In the genomic region with DNA sequence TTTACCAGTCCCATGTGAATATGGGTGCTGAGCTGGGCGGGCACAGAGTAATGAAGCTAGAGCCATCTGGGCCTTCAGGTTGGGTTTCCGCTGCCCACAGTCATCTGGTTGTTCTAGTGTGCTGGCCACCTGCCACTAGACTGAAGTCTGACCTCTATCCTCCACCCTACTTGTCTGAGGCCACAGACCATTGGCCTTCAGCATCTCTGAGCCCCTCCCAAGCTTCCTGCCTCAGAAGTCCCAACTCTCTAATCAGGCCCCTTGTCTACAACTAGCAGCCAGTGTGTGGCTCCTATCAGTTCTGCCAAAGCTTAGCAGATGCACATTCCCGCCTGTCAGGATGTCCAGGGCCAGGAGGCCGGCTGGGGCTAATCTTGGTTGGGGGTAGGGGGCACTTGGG, we compare ENCODE assay signal across 9 mouse cellular contexts.
DNase-seq lines count a peak whose midpoint lies in the region; ATAC-seq and TF ChIP-seq lines count a peak whose summit lies in the region.
"Had no signal": no experiment of that assay in that cellular context is flagged by ENCODE, and none has a peak within 500 bp of the region (broad histone marks: within the 10 kb centered on the region; RNA-seq: fewer than 3 reads in every experiment).

No protein-coding gene starts in this region.

- ATAC-seq in heart, embryonic 11.5 days (replicated peaks; ENCODE audit: insufficient number of reproducible peaks, low FRiP score, low TSS enrichment), result peak; percentile 72

- no peak overlapping the region for H3K9ac ChIP-seq in heart, embryonic 11.5 days (ENCODE audit: low read depth, low read length)
- H3K9ac ChIP-seq in liver, adult 2 months (ENCODE audit: low read depth, low read length), result no peak overlapping the region

- DNase-seq in kidney, adult 2 months, result peak; percentile 76
- no peak for DNase-seq in kidney, postnatal 4 days
- DNase-seq in MN1 (ENCODE audit: low spot score), result peak; percentile 62
- DNase-seq in liver, adult 2 months (ENCODE audit: extremely low read depth, low read depth, low spot score), result no peak
- no peak for DNase-seq in left cerebral cortex, postnatal 36 days (ENCODE audit: low spot score in 2 of 2)
- DNase-seq in thymus, postnatal 4 days, result no peak
- no peak for DNase-seq in Muller cell, postnatal 12 days (ENCODE audit: inconsistent ontology term)
- DNase-seq: embryo, embryonic 11 days had no signal

- 51% methylated on average over 4 of the region's 4 CpGs for WGBS in kidney, adult 2 months
- 19% methylated on average over 4 of the region's 4 CpGs for WGBS in heart, embryonic 11.5 days (ENCODE audit: insufficient replicate concordance)
- WGBS in liver, adult 2 months, result 57% methylated on average over 4 of the region's 4 CpGs

- peaks cover 52% of the 10 kb centered on the region for H3K4me1 ChIP-seq in kidney, adult 2 months (ENCODE audit: control insufficient read depth, insufficient read depth, low read length)
- H3K4me1 ChIP-seq in heart, embryonic 11.5 days (ENCODE audit: control insufficient read depth, insufficient read depth, low read length), result peaks cover 78% of the 10 kb centered on the region
- peaks cover 58% of the 10 kb centered on the region for H3K4me1 ChIP-seq in liver, adult 2 months (ENCODE audit: control insufficient read depth, insufficient read depth, low read length)

- H3K27ac ChIP-seq in kidney, adult 2 months (ENCODE audit: insufficient read depth, low read depth, low read length), result peak overlapping the region; percentile 61
- H3K27ac ChIP-seq in heart, embryonic 11.5 days (ENCODE audit: low read depth, low read length), result peak overlapping the region; percentile 87
- peak overlapping the region; percentile 22 for H3K27ac ChIP-seq in liver, adult 2 months (replicated peaks; ENCODE audit: insufficient read depth, low read depth, low read length)

- peak overlapping the region; percentile 29 for H3K4me2 ChIP-seq in heart, embryonic 11.5 days

- intact Hi-C loops in left cerebral cortex, postnatal 36 days (cut with DNase I), result no loop called here

- no peak for TF ChIP-seq POLR2A in kidney, adult 2 months (IDR thresholded peaks at IDR 0.05; ENCODE audit: low read depth, low read length)
- no peak for TF ChIP-seq POLR2A in liver, adult 2 months (IDR thresholded peaks at IDR 0.05; ENCODE audit: extremely low read depth, insufficient read depth, low read length)

- H3K36me3 ChIP-seq in kidney, adult 2 months (ENCODE audit: control insufficient read depth, insufficient read depth, low read length), result no peaks in the 10 kb centered on the region
- no peaks in the 10 kb centered on the region for H3K36me3 ChIP-seq in heart, embryonic 11.5 days (ENCODE audit: control insufficient read depth, insufficient read depth, low read length)
- no peaks in the 10 kb centered on the region for H3K36me3 ChIP-seq in liver, adult 2 months (ENCODE audit: control insufficient read depth, insufficient read depth, low read length)

- H3K27me3 ChIP-seq in kidney, adult 2 months (replicated peaks; ENCODE audit: control insufficient read depth, insufficient read depth, low read length), result no peaks in the 10 kb centered on the region
- no peaks in the 10 kb centered on the region for H3K27me3 ChIP-seq in heart, embryonic 11.5 days (ENCODE audit: control insufficient read depth, insufficient read depth, low read length)
- H3K27me3 ChIP-seq in liver, adult 2 months (ENCODE audit: control insufficient read depth, insufficient read depth, low read length), result no peaks in the 10 kb centered on the region

- H3K9me3 ChIP-seq in heart, embryonic 11.5 days (replicated peaks; ENCODE audit: control insufficient read depth, low read length), result no peaks in the 10 kb centered on the region

- no peak overlapping the region for H3K4me3 ChIP-seq in kidney, adult 2 months (ENCODE audit: insufficient read depth, low read depth, low read length)
- no peak overlapping the region for H3K4me3 ChIP-seq in heart, embryonic 11.5 days (ENCODE audit: low read depth, low read length)
- H3K4me3 ChIP-seq in liver, adult 2 months (ENCODE audit: insufficient read depth, low read depth, low read length), result no peak overlapping the region

- no peak for TF ChIP-seq CTCF in kidney, adult 2 months (conservative IDR thresholded peaks at IDR 0.05; ENCODE audit: insufficient read depth, insufficient read length, low read depth, low read length)
- no peak for TF ChIP-seq CTCF in liver, adult 2 months (IDR thresholded peaks at IDR 0.05; ENCODE audit: low read depth, low read length)

- peaks cover 9% of the 10 kb centered on the region for H3K79me2 ChIP-seq in liver, adult 2 months (ENCODE audit: control insufficient read depth, insufficient read depth, low read length)

Comparison
In these comparisons a context has a peak if more than half of its experiments do, and no peak if none do; other contexts are left out.
1. DNase-seq: peak in kidney, adult 2 months (single experiment) and MN1 (single experiment); none in kidney, postnatal 4 days (0 of 2), liver, adult 2 months (single experiment), left cerebral cortex, postnatal 36 days (0 of 2), thymus, postnatal 4 days (single experiment) and Muller cell, postnatal 12 days (single experiment).
2. H3K27ac ChIP-seq: peak in every context shown above with its lines; median percentile 87 in heart, embryonic 11.5 days; 61 in kidney, adult 2 months; 22 in liver, adult 2 months.